In genomic region chrX:93876981-93877633, GRCm38 (mm10) we compare ENCODE assay signal across 25 mouse cellular contexts.
"Had no signal": no experiment of that assay in that cellular context is flagged by ENCODE, and none has a peak within 500 bp of the region (broad histone marks: within the 10 kb centered on the region; RNA-seq: fewer than 3 reads in every experiment).

No protein-coding gene starts in this region.

- H3K4me3 ChIP-seq: heart, adult 2 months; heart, embryonic 13.5 days; heart, embryonic 15.5 days; hindbrain, embryonic 13.5 days; hindbrain, embryonic 15.5 days; kidney, embryonic 15.5 days; left cerebral cortex, adult 2 months; limb, embryonic 13.5 days; limb, embryonic 15.5 days; liver, embryonic 12.5 days had no signal

- H3K36me3 ChIP-seq: heart, embryonic 13.5 days; heart, embryonic 15.5 days; hindbrain, embryonic 13.5 days; hindbrain, embryonic 15.5 days; kidney, embryonic 15.5 days; limb, embryonic 13.5 days; limb, embryonic 15.5 days; liver, embryonic 12.5 days had no signal

- H3K9me3 ChIP-seq: heart, embryonic 13.5 days; heart, embryonic 15.5 days; hindbrain, embryonic 13.5 days; hindbrain, embryonic 15.5 days; kidney, embryonic 15.5 days; limb, embryonic 13.5 days; limb, embryonic 15.5 days; liver, embryonic 12.5 days had no signal

- DNase-seq: gastrocnemius, postnatal 14 days; gastrocnemius, postnatal 36 days; heart, adult 11 months; heart, adult 2 months; heart, postnatal 14 days; heart, postnatal 36 days; kidney, adult 11 months; kidney, adult 2 months; kidney, adult 9 months; kidney, postnatal 14 days; kidney, postnatal 36 days; left cerebral cortex, postnatal 4 days had no signal

- ATAC-seq: hindbrain, postnatal 0 days; liver, embryonic 12.5 days had no signal

- H3K27ac ChIP-seq: heart, adult 2 months; heart, embryonic 13.5 days; heart, embryonic 15.5 days; hindbrain, embryonic 13.5 days; hindbrain, embryonic 15.5 days; hindbrain, postnatal 0 days; kidney, embryonic 15.5 days; kidney, postnatal 0 days; left cerebral cortex, adult 2 months; limb, embryonic 13.5 days; limb, embryonic 15.5 days; liver, embryonic 12.5 days; liver, embryonic 14.5 days had no signal

- H3K9ac ChIP-seq: heart, embryonic 13.5 days; heart, embryonic 15.5 days; hindbrain, embryonic 13.5 days; hindbrain, embryonic 15.5 days; kidney, embryonic 15.5 days; limb, embryonic 13.5 days; limb, embryonic 15.5 days; liver, embryonic 12.5 days; liver, embryonic 14.5 days had no signal

- H3K4me1 ChIP-seq: heart, embryonic 13.5 days; heart, embryonic 15.5 days; hindbrain, embryonic 13.5 days; hindbrain, embryonic 15.5 days; kidney, embryonic 15.5 days; limb, embryonic 13.5 days; limb, embryonic 15.5 days; liver, embryonic 12.5 days had no signal

- H3K4me2 ChIP-seq: heart, embryonic 11.5 days; heart, embryonic 13.5 days; heart, embryonic 15.5 days; hindbrain, embryonic 13.5 days; hindbrain, embryonic 15.5 days; kidney, embryonic 15.5 days; limb, embryonic 13.5 days; limb, embryonic 15.5 days; liver, embryonic 12.5 days had no signal

- H3K27me3 ChIP-seq: hindbrain, embryonic 15.5 days; limb, embryonic 15.5 days had no signal
